Mouse (Mus musculus): ENCODE measurements around the gene Armc7. TPM values are rescaled to one million over a fixed set of nuclear protein-coding genes. Genes with fewer than 3 reads are reported as not detected.

Gene Armc7
- total and polyA plus RNA-seq, 3 experiments, result 7.5 to 12.5 (median 8.7) TPM

DNA sequence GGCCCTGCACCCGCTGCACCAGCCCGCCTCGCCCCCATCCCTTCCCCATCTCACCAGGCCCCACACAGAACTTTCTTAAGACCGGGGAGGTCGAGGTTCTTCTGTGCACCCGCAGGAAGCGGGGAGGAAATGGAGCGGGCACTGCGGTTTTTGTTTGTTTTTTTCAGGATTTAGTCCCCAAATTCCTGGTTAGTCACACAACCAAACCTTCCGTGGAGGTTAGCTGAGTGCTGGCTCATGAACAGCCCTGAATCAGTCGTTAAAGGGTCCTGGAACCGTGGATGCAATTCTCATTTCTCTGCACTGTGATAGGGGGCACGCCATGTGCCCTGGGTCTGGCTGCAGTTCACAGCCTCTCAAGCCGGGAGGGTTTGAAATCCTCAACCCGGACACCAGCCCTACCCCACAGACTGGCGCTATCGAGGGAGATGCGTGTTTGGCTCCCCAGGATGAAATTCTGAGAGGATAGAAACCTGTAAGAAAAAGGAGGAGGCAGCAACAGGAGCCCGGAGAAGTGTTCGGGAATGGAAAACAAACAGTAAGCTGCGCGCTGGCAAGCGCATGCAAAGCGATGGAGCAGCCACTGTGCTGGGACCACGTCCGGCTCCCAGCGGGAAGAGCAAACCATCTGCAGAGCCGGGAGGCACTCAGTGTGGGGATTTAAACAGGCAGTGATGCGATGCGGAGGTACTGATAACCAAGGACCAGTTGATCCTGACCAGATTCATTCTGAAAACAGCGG, 39.7 kb upstream of the Armc7 start:
- Histone ChIP-seq H3K27me3 (replicated peaks) (no peaks in the 10 kb centered on the region), H3K9ac (ENCODE audit: insufficient read depth, low read depth) (no peak overlapping the region), H3K79me2 (replicated peaks; ENCODE audit: control insufficient read depth, extremely low read depth, insufficient read depth, poor library complexity, severe bottlenecking) (no peaks in the 10 kb centered on the region), H3K9me3 (replicated peaks; ENCODE audit: low read length) (peaks cover 9% of the 10 kb centered on the region), H3K4me1 (ENCODE audit: control insufficient read depth in 1 of 2, insufficient read depth in 2 of 2) (no peaks in the 10 kb centered on the region), H3K36me3 (replicated peaks in 1 of 2; ENCODE audit: control insufficient read depth in 1 of 2, insufficient read depth in 1 of 2, low read length in 1 of 2) (peaks cover 15 to 26% of the 10 kb centered on the region in 2 experiments), H3K27ac (ENCODE audit: insufficient read depth, low read depth) (no peak overlapping the region), H3K4me3 (replicated peaks in 1 of 3; ENCODE audit: low read depth in 2 of 3, low read length in 2 of 3, poor library complexity in 1 of 3) (no peak overlapping the region), H3K4me2 (ENCODE audit: insufficient read depth, low read depth, poor library complexity, severe bottlenecking) (no peak overlapping the region)
- in situ Hi-C loops (cut with MboI; ENCODE audit: low pct_ligation_motif_present, low pct_unique_long_range_greater_than_20kb, low sequenced_read_pairs) (no loop called here), dilution Hi-C loops (cut with MboI; ENCODE audit: extremely low pct_ligation_motif_present, extremely low pct_unique_long_range_greater_than_20kb, low sequenced_read_pairs) (no loop called here)
- DNase-seq (ENCODE audit: extremely low read depth), result no peak
- TF ChIP-seq BHLHE40 (IDR thresholded peaks at IDR 0.05; ENCODE audit: low read depth, low read length) (no peak), JUN (IDR thresholded peaks at IDR 0.05; ENCODE audit: insufficient read depth, low read depth, low read length) (no peak), NELFE (IDR thresholded peaks at IDR 0.05; ENCODE audit: low read depth, low read length) (no peak), POLR2A (IDR thresholded peaks at IDR 0.05; ENCODE audit: low read depth, low read length) (no peak), ZC3H11A (IDR thresholded peaks at IDR 0.05; ENCODE audit: low read depth, low read length) (no peak), USF1 (IDR thresholded peaks at IDR 0.05; ENCODE audit: low read depth, low read length) (no peak), TCF12 (IDR thresholded peaks at IDR 0.05; ENCODE audit: low read depth, low read length) (no peak), KAT2A (IDR thresholded peaks at IDR 0.05; ENCODE audit: insufficient replicate concordance, low read length) (no peak), RAD21 (IDR thresholded peaks at IDR 0.05; ENCODE audit: low read depth, low read length) (no peak), CTCF (conservative IDR thresholded peaks at IDR 0.05 in 1 of 2, IDR thresholded peaks at IDR 0.05 in 1 of 2; ENCODE audit: low read depth in 2 of 2, low read length in 2 of 2) (no peak), HCFC1 (IDR thresholded peaks at IDR 0.05; ENCODE audit: low read depth, low read length) (no peak), MAFK (IDR thresholded peaks at IDR 0.05; ENCODE audit: insufficient replicate concordance, low read length) (no peak), MYC (IDR thresholded peaks at IDR 0.05; ENCODE audit: low read depth, low read length) (no peak), NRF1 (IDR thresholded peaks at IDR 0.05; ENCODE audit: low read depth, low read length) (no peak), ELF1 (IDR thresholded peaks at IDR 0.05; ENCODE audit: low read depth, low read length) (no peak)

DNA sequence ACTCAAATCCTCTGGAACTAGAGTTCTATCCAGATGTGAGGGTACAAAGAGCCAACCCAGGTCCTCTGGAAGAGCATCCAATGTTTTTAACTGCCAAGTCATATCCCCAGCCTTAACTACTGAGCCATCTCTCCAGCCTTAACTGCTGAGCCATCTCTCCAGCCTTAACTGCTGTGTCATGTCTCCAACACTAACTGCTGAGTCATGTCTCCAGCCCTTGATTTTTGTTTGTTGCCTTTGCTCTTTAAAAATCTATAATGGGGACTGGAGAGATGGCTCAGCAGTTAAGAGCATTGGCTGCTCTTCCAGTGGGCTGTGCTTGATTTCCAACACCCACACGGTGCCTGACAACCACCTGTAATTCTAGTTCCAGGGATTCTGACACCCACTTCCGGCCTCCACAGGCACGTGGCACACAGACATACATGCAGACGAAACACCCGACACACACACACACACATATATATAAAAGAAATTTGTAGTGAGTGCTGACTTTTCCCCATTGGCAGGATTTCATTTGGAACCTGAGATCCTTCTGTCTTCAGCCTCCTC, 37.8 kb upstream of the Armc7 start:
- peaks cover 3% of the 10 kb centered on the region for H3K27me3 ChIP-seq (replicated peaks)
- H3K9me3 ChIP-seq (replicated peaks; ENCODE audit: low read length), result peaks cover 9% of the 10 kb centered on the region
- TF ChIP-seq MAFK (IDR thresholded peaks at IDR 0.05; ENCODE audit: insufficient replicate concordance, low read length) (peak; percentile 78; the same call in 1 of the 2 replicates), EP300 (IDR thresholded peaks at IDR 0.05; ENCODE audit: low read length) (no peak), IRF4 (IDR thresholded peaks at IDR 0.05; ENCODE audit: low read depth, low read length) (no peak)
- in situ Hi-C loops (cut with MboI; ENCODE audit: low pct_ligation_motif_present, low pct_unique_long_range_greater_than_20kb, low sequenced_read_pairs), result no loop called here
- peaks cover 0 to 7% of the 10 kb centered on the region in 2 experiments for H3K36me3 ChIP-seq (replicated peaks in 1 of 2; ENCODE audit: control insufficient read depth in 1 of 2, insufficient read depth in 1 of 2, low read length in 1 of 2)
- DNase-seq (ENCODE audit: extremely low read depth), result no peak
- no peak overlapping the region for H3K4me3 ChIP-seq (replicated peaks in 1 of 3; ENCODE audit: low read depth in 2 of 3, low read length in 2 of 3, poor library complexity in 1 of 3)
- dilution Hi-C loops (cut with MboI; ENCODE audit: extremely low pct_ligation_motif_present, extremely low pct_unique_long_range_greater_than_20kb, low sequenced_read_pairs), result no loop called here
- H3K27ac ChIP-seq (ENCODE audit: insufficient read depth, low read depth), result no peak overlapping the region
- H3K4me2 ChIP-seq (ENCODE audit: insufficient read depth, low read depth, poor library complexity, severe bottlenecking), result no peak overlapping the region
- no peaks in the 10 kb centered on the region for H3K4me1 ChIP-seq (ENCODE audit: control insufficient read depth in 1 of 2, insufficient read depth in 2 of 2)
- no peak overlapping the region for H3K9ac ChIP-seq (ENCODE audit: insufficient read depth, low read depth)
- no peaks in the 10 kb centered on the region for H3K79me2 ChIP-seq (replicated peaks; ENCODE audit: control insufficient read depth, extremely low read depth, insufficient read depth, poor library complexity, severe bottlenecking)
